Mouse (Mus musculus) layer of hippocampus, postnatal 25 days (tissue): Measurements from ENCODE around the gene Cyfip1. TPM values are rescaled to one million over a fixed set of nuclear protein-coding genes. Genes with fewer than 3 reads are reported as not detected.
"Not testable (repeated sequence)": the region's sequence is repeated elsewhere in the genome, so short reads cannot be mapped to it uniquely, and the experiment has no call there.

Source experiments
- DNase-seq, 2 experiments: peaks; one replicate each; pipeline ENCODE4 v3.0.0; 2022; ENCODE audit warnings: mixed read lengths in 2 of 2, low spot score in 1 of 2; ENCODE audit errors: extremely low spot score in 1 of 2
- total RNA-seq, 2 experiments: library from RNA; stranded (reverse); gene quantifications; 2 replicates each; pipeline ENCODE4 v1.2.3; 2021

Gene Cyfip1
- total RNA-seq, 2 experiments from 2014 or later, result 111 to 132 TPM

DNA sequence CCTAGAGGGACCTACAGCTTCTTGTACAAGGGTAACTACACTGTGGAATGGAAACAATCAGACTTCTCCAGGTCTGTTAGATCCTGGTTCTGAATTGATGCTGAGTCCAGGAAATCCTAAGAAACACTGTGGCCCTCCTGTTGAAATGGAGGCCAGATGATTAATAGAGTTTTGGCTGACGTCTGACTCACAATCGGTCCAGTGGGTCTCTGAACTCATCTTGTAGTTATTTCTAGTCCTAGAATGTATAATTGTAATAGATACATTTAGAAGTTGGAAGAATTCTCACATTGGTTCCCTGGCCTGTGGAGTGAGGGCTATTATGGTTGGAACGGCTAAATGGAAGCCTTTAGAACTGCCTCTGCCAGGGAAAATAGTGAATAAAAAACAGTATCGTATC lies 19.6 kb downstream of the Cyfip1 start:
- DNase-seq, result no peak

DNA sequence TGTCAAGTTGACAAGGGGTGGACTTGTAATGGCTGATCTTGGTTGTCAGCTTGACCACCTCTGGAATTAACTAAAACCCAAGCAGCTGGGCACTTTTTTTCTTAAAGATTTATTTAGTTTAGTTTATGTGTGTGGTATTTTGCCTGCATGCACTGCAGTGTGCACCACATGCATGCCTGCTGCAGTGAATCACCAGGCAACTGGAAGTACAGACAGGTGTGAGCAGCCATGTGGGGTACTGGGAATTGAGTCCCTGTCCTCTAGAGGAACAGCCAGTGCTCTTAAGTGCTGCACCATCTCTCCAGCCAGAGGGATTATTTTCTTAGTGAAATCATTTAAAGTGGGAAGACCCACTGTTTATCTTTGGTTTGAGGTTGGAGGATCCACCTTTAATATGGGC lies 23.5 kb downstream of the Cyfip1 start:
- no peak for DNase-seq

GRCm38 (mm10) chr7:55865750-55866416 lies 24.3 kb downstream of the Cyfip1 start:
- DNase-seq, result no peak

DNA sequence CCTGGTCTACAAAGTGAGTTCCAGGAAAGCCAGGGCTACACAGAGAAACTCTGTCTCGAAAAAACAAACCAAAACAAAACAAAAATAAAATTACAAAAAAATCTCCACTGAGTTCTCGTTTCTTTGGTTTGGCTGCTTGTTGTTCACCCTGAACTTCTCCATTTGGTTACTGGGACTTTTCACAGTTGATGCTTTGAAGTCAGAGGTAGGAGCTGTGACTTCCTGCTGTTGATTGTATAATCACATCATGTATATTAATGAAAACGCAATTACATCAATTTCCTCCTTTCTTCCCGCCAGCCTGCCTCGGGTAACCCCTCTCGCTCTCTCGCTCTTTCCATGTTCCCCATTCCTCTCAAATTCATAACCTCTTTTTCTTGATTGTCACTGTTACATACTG lies 26.7 kb downstream of the Cyfip1 start:
- no peak for DNase-seq

GRCm38 (mm10) chr7:55869220-55869619 lies 27.7 kb downstream of the Cyfip1 start:
- no peak for DNase-seq

DNA sequence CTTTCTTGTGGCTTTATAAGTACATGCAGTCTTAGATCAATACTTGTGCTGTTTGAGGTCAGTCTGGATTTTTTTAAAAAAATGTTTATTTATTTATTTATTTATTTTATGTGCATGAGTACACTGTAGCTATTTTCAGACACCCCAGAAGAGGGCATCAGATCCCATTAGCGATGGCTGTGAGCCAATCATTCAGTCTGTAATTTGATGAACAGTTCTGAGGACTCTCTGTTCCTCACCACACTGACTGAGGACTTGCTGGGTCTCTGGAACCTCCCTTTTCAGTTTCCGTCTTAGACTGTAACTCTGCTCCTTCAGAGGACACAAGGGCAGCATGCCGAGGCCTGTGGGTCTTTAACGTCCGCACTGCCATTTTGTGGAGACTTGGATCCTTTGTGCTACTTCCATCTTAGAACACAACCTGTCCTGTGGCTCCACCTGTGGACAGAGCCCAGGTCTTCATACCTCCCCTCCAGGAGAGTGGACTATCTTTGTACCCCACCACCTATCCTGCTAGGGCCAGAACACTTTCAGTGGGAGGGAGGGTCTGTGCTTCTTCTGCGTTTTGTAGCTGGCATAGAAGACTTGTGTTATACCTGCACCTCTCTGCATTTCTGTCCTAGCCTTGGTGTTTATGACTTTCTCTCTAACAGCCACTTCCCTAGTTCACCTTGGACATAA lies 28.9 kb downstream of the Cyfip1 start:
- DNase-seq, result no peak

DNA sequence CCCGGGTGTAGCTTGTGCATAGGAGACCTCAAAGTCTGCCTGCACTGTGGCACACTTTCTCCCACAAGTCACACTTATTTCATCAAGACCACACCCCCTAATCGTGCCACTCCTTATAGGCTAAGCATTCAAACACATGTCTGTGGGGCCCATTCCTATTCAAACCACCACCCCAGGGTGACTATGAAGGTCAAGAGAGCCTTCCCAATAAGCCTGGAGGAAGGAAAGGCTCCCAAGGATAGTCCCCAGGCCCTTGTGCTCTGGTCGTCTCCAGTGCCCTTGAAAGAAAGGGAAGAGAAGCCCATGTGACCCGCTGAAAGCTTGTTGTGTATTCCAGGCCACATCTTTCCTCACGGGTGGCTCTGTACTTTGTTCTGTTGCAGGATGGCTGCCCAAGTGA lies 29.9 kb downstream of the Cyfip1 start:
- DNase-seq, result no peak

DNA sequence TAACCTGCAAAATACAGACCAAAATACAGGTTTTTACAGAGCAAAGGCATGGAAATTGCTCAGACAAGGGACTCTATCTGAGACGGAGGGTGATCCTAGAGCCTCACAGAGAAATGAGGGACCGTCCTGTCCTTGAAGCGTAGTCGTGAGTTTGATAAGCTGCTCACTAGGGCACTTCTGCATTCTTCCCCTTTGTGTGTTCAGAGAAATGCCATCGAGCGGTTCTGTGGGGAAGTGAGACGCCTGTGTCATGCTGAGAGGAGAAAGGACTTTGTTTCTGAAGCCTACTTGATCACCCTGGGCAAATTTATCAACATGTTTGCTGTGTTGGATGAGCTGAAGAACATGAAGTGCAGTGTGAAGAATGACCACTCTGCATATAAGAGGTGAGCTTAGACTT lies 33.2 kb downstream of the Cyfip1 start:
- no peak for DNase-seq

- DNase-seq, result no peak
Measured at GRCm38 (mm10) chr7:55877721-55878120, 36.2 kb downstream of the Cyfip1 start.

DNA sequence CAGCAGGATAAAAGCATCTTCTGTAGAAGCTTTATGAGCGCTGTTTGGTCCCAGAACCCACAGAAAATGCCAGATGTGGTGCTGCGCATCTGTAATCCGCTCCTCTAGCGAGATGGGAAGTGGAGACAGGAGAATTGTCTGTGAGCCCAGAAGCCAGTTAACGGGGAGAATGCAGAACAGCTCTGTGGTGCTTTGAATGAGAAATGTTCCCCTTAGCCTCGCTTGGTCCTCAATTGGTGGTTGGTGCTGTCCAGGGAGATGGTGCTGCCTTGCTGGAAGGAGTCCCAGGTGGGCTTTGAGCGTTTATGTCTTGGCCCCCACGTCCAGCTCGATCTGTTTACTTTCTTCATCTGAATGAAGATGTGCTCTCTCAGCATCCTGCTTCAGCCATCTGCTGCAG lies 39.3 kb downstream of the Cyfip1 start:
- DNase-seq, result no peak

DNA sequence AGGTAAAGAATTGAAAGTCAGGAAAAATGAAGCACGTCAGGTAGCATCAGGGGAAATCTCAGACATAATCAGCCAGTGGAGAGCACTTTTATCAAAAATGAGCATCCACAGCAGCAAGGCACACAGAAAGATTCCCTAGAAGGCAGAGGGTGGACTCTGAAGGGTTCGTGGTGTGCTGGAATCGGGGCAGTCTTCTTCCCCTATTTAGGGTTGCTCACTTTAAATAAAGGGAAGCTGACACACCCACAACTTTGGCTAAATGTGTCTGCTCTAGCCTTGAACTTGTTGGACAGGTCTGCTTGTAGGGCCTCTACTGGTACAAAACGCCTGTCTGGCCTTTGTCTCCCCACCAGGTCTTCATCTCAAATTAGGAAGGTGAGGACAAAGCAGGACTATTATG lies 47.1 kb downstream of the Cyfip1 start:
- DNase-seq, result no peak

GRCm38 (mm10) chr7:55889996-55890395 lies 48.5 kb downstream of the Cyfip1 start:
- DNase-seq, result no peak

DNA sequence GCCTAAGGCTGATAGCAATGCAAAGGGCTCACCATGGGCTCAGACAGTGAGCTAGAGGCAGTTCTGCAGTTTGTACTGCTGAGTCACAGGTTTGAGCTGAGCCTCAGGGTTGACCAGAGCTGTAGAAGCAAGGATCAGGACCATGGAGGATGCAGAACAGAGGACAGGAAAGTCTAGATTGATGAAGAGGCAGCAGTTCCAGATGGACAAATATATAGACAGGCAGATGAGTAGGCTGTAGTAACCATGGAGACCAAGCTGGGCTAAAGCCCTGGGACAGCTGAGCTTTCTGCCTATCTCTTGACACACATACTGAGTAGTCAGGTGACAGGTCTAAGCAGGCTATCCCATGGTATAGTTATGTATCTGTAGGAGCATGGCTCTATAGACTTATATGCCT lies 49.2 kb downstream of the Cyfip1 start:
- DNase-seq, result no peak

GRCm38 (mm10) chr7:55891797-55892196 lies 50.3 kb downstream of the Cyfip1 start:
- DNase-seq, result no peak

DNA sequence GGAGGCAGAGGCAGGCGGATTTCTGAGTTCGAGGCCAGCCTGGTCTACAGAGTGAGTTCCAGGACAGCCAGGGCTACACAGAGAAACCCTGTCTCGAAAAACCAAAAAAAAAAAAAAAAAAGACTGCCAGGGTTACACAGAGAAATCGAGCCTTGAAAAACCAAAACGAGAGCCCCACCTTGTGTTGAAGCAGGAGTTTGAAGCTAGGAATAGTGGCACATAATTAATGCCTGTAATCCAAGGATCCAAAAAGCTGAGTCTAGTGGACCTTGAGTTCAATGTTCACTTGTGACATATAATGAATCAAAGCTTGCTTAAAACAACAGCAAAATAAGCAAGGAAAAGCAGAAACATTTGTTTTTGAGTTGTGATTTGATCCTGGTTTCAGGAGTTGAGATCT lies 62.2 kb downstream of the Cyfip1 start:
- no peak for DNase-seq

DNA sequence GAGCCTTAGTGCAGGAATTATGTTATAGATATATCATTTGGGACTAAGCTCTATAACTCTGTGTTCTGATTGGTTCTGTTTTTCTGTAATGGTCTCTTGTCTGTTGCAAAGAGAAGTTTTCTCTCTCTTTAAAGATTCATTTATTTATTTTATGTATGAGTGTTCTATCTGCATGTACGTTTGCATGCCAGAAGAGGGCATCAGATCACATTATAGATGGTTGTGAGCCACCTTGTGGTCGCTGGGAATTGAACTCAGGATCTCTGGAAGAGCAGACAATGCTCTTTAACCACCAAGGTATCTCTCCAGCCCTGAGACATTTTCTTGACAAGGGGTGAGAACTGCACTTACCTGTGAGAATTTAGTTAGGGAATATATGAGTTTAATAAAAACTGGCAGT lies 63.9 kb downstream of the Cyfip1 start:
- DNase-seq, result no peak

GRCm38 (mm10) chr7:55909519-55909918 lies 68.0 kb downstream of the Cyfip1 start:
- DNase-seq, result no peak

- DNase-seq, result no peak
Measured at GRCm38 (mm10) chr7:55910356-55910755, 68.8 kb downstream of the Cyfip1 start.

- no peak for DNase-seq
Measured at GRCm38 (mm10) chr7:55911371-55911770, 69.8 kb downstream of the Cyfip1 start.

- DNase-seq, result no peak
Measured at GRCm38 (mm10) chr7:55912118-55912517, 70.6 kb downstream of the Cyfip1 start.

GRCm38 (mm10) chr7:55918365-55918764 lies 76.8 kb downstream of the Cyfip1 start:
- DNase-seq, result not testable (repeated sequence)

- DNase-seq, result no peak
Measured at GRCm38 (mm10) chr7:55927262-55927661, 85.7 kb downstream of the Cyfip1 start.
